Mouse (Mus musculus) forebrain, embryonic 12.5 days (tissue): ENCODE results near the gene H2-Q6. TPM values are rescaled to one million over a fixed set of nuclear protein-coding genes. Genes with fewer than 3 reads are reported as not detected.
"Not testable (repeated sequence)": the region's sequence is repeated elsewhere in the genome, so short reads cannot be mapped to it uniquely, and the experiment has no call there.

Experiments used
- ATAC-seq: fragments of 200-750 bp; cut with Nextera tagmentation; 2 replicates; pipeline ENCODE4 v1.8.0; 2017; ENCODE audit warnings: moderate TSS enrichment; ENCODE audit not compliant: low FRiP score
- H3K27ac ChIP-seq: fragments of 300-500 bp; sonication (generic); 2 replicates; pipeline ENCODE4 v1.5.1; 2016; ENCODE audit warnings: mild to moderate bottlenecking
- H3K27me3 ChIP-seq: fragments of 300-500 bp; sonication (generic); 2 replicates; pipeline ENCODE4 v1.6.1; 2016; ENCODE audit warnings: mild to moderate bottlenecking
- H3K36me3 ChIP-seq: fragments of 300-500 bp; sonication (generic); replicated peaks from 2 replicates; pipeline ENCODE4 v1.6.1; 2016; ENCODE audit warnings: mild to moderate bottlenecking
- H3K4me1 ChIP-seq: fragments of 300-500 bp; sonication (generic); 2 replicates; pipeline ENCODE4 v1.6.1; 2016
- H3K4me2 ChIP-seq: fragments of 300-500 bp; sonication (generic); 2 replicates; pipeline ENCODE4 v1.6.1; 2016; ENCODE audit warnings: mild to moderate bottlenecking, moderate library complexity
- H3K4me3 ChIP-seq: fragments of 300-500 bp; sonication (generic); replicated peaks from 2 replicates; pipeline ENCODE4 v1.5.1; 2016; ENCODE audit warnings: mild to moderate bottlenecking
- H3K9ac ChIP-seq: fragments of 300-500 bp; sonication (generic); 2 replicates; pipeline ENCODE4 v1.6.1; 2016; ENCODE audit warnings: mild to moderate bottlenecking
- H3K9me3 ChIP-seq: fragments of 300-500 bp; sonication (generic); 2 replicates; pipeline ENCODE4 v1.6.1; 2016
- WGBS: fragments of 180-500 bp; shearing (Covaris S2); methylation state at CpG from one replicate; pipeline ENCODE4 v1.1.7; 2016; 5-methylcytosine and 5-hydroxymethylcytosine counted together
- polyA plus RNA-seq: library from polyadenylated mRNA; unstranded; fragments of >200 nt; fragmentation: Nextera tagmentation; extraction: Ambion mirVana; gene quantifications from 2 replicates; pipeline ENCODE4 v1.2.1, GENCODE M21; 2016

The H2-Q6 gene
- polyA plus RNA-seq = 0.23 and 0.34 TPM in 2 replicates

DNA sequence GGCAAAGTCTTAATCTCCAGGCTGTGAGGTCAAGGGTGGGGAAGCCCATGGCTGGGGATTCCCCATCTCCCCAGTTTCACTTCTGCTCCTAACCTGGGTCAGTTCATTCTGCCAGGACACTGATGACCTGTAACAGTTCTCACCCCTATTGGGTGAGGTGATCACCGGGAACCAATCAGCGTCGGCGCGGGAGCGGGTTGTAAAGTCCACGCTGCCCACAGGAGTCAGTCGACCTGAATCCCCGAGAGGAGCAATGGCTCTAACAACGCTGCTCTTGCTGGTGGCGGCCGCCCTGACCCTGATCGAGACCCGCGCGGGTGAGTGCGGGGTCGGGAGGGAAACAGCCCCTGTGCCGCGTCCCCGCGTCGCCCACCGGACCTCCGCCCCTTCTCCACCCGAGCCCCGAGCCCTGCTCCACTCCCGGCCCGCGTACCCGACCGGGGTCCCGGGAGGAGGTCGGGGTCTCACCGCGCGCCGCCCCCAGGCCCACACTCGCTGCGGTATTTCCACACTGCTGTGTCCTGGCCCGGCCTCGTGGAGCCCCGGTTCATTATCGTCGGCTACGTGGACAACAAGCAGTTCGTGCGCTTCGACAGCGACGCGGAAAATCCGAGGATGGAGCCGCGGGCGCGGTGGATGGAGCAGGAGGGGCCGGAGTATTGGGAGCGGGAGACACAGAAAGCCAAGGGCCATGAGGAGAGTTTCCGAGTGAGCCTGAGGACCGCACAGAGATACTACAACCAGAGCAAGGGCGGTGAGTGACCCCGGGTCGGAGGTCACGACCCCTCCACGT, at the start of gene H2-Q6:
TSS of gene H2-Q6 (plus strand) at position 227 of the 793 bp plus-strand sequence.
- ATAC-seq = peak; percentile 69; the same call in 1 of the 2 replicates
- peaks cover 48% of the 10 kb centered on the region for H3K27me3 ChIP-seq
- H3K4me2 ChIP-seq = peak within 1 kb of the TSS; percentile 68
- 2% methylated on average over 57 of the region's 66 CpGs for WGBS
- peak within 1 kb of the TSS; percentile 36; the same call in 1 of the 2 replicates for H3K9ac ChIP-seq
- H3K4me1 ChIP-seq, H3K9me3 ChIP-seq, H3K27ac ChIP-seq, H3K36me3 ChIP-seq: not testable (repeated sequence)
- H3K4me3 ChIP-seq = peak within 1 kb of the TSS; percentile 38

- H3K27ac ChIP-seq = no peak within 1 kb of the TSS
Observed at GRCm38 (mm10) chr17:35379369-35379728, 45.3 kb upstream of the H2-Q6 start, which contains the start of gene H2-Q4. Gene H2-Q4 (plus strand): TSS chr17:35379617.

GRCm38 (mm10) chr17:35379729-35380451, 44.8 kb upstream of the H2-Q6 start:
- ATAC-seq = no peak; the same call in 1 of the 2 replicates
- WGBS = 2% methylated on average over 69 of the region's 70 CpGs
- peak overlapping the region; percentile 63 for H3K9ac ChIP-seq
- H3K9me3 ChIP-seq = 0 out of 2 replicates have a peak, but pooled peaks cover 5% of the 10 kb centered on the region
- H3K4me3 ChIP-seq = peak overlapping the region; percentile 60
- no peak overlapping the region for H3K27ac ChIP-seq
- H3K36me3 ChIP-seq = no peaks in the 10 kb centered on the region
- peaks cover 14% of the 10 kb centered on the region for H3K4me1 ChIP-seq
- peak overlapping the region; percentile 96 for H3K4me2 ChIP-seq
- peaks cover 17% of the 10 kb centered on the region; the same call in 1 of the 2 replicates for H3K27me3 ChIP-seq

More at GRCm38 (mm10) chr17:35379369-35379728, 45.3 kb upstream of the H2-Q6 start, which contains the start of gene H2-Q4:
- H3K36me3 ChIP-seq = no peaks in the 10 kb centered on the region
- peaks cover 14% of the 10 kb centered on the region for H3K4me1 ChIP-seq
- whole genome bisulfite sequencing = under 1% methylated on average over 16 of the region's 16 CpGs
- peak within 1 kb of the TSS; percentile 96 for H3K4me2 ChIP-seq
- H3K9me3 ChIP-seq = 0 out of 2 replicates have a peak, but pooled peaks cover 5% of the 10 kb centered on the region
- peak within 1 kb of the TSS; percentile 63 for H3K9ac ChIP-seq
- peaks cover 17% of the 10 kb centered on the region; the same call in 1 of the 2 replicates for H3K27me3 ChIP-seq
- H3K4me3 ChIP-seq = peak within 1 kb of the TSS; percentile 60
- ATAC-seq = peak; percentile 80

DNA sequence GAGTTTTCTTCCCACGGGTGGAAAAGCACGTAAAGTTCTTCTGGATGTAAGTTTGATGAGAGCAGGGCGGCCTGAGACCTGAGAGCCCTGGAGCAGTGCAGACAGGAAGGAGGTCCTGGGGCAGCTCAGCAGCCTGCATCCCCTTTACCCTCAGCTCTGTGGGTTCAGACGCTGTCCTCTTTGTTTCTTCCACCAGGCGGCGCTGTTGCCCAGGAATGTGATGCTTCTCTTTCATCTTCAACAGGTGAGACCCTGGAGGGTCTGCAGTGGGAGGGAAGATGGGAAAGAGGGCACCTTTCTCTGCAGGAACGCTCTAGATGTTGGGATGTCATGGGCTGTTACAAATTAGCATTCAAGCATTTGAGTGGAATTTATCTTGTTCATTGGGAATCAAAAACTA, 34.9 kb upstream of the H2-Q6 start:
- not testable (repeated sequence) for H3K36me3 ChIP-seq, H3K9me3 ChIP-seq, H3K9ac ChIP-seq, H3K27me3 ChIP-seq, H3K4me3 ChIP-seq, ATAC-seq, H3K27ac ChIP-seq, H3K4me2 ChIP-seq, H3K4me1 ChIP-seq
- WGBS = 5% methylated on average over 7 of the region's 7 CpGs

DNA sequence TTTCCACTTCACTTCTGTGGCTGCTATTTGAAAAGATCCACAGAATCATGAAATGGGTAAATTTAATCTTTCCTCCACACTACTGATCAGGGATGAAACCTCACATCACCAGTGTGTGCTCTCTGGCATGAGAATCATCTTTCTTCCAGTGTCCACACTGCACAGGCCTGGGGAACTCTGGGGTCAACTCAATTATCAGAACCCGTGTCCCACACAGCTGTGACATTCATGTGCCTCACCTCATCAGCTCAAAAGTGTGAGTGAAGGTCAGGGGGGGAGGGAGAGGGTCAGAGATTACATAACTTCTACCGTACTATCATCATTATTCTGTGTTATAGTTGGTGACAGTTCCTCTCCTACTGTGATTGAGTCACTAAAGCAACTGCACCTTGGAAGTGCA, 32.0 kb upstream of the H2-Q6 start:
- not testable (repeated sequence) for H3K9ac ChIP-seq, H3K4me1 ChIP-seq, H3K27ac ChIP-seq, H3K4me3 ChIP-seq, H3K36me3 ChIP-seq, ATAC-seq, H3K4me2 ChIP-seq, H3K9me3 ChIP-seq
- H3K27me3 ChIP-seq = peaks cover 14% of the 10 kb centered on the region
- 72% methylated on average over 2 of the region's 2 CpGs for WGBS

DNA sequence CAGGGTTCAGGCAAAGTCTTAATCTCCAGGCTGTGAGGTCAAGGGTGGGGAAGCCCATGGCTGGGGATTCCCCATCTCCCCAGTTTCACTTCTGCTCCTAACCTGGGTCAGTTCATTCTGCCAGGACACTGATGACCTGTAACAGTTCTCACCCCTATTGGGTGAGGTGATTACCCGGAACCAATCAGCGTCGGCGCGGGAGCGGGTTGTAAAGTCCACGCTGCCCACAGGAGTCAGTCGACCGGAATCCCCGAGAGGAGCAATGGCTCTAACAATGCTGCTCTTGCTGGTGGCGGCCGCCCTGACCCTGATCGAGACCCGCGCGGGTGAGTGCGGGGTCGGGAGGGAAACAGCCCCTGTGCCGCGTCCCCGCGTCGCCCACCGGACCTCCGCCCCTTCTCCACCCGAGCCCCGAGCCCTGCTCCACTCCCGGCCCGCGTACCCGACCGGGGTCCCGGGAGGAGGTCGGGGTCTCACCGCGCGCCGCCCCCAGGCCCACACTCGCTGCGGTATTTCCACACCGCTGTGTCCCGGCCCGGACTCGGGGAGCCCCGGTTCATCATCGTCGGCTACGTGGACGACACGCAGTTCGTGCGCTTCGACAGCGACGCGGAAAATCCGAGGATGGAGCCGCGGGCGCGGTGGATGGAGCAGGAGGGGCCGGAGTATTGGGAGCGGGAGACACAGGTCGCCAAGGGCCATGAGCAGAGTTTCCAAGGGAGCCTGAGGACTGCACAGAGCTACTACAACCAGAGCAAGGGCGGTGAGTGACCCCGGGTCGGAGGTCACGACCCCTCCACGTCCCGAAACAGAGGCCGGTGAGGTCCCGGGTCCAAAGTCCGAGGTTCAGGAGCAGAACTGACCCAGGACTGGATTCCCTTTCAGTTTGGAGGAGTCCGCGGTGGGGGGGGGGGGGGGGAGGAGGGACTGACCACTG, 30.5 kb upstream of the H2-Q6 start:
- peaks cover 14% of the 10 kb centered on the region for H3K27me3 ChIP-seq
- 2% methylated on average over 61 of the region's 75 CpGs for WGBS
- not testable (repeated sequence) for H3K9me3 ChIP-seq, H3K27ac ChIP-seq, H3K36me3 ChIP-seq, ATAC-seq, H3K4me1 ChIP-seq, H3K9ac ChIP-seq
- peak overlapping the region; percentile 49 for H3K4me2 ChIP-seq
- H3K4me3 ChIP-seq = peak overlapping the region; percentile 31

GRCm38 (mm10) chr17:35396956-35397355, 27.7 kb upstream of the H2-Q6 start:
- H3K4me3 ChIP-seq, H3K9ac ChIP-seq, H3K4me1 ChIP-seq, H3K9me3 ChIP-seq, H3K4me2 ChIP-seq, H3K27ac ChIP-seq, H3K36me3 ChIP-seq, ATAC-seq: not testable (repeated sequence)
- 85% methylated on average over 2 of the region's 2 CpGs for WGBS
- H3K27me3 ChIP-seq = peaks cover 14% of the 10 kb centered on the region

- not testable (repeated sequence) for H3K27me3 ChIP-seq, ATAC-seq, H3K4me1 ChIP-seq, H3K9ac ChIP-seq, H3K4me3 ChIP-seq, H3K9me3 ChIP-seq, H3K27ac ChIP-seq, H3K36me3 ChIP-seq, H3K4me2 ChIP-seq
- no CpG with 5 or more reads among the region's 1 CpGs for WGBS
Observed at GRCm38 (mm10) chr17:35413057-35413456, 11.6 kb upstream of the H2-Q6 start.

DNA sequence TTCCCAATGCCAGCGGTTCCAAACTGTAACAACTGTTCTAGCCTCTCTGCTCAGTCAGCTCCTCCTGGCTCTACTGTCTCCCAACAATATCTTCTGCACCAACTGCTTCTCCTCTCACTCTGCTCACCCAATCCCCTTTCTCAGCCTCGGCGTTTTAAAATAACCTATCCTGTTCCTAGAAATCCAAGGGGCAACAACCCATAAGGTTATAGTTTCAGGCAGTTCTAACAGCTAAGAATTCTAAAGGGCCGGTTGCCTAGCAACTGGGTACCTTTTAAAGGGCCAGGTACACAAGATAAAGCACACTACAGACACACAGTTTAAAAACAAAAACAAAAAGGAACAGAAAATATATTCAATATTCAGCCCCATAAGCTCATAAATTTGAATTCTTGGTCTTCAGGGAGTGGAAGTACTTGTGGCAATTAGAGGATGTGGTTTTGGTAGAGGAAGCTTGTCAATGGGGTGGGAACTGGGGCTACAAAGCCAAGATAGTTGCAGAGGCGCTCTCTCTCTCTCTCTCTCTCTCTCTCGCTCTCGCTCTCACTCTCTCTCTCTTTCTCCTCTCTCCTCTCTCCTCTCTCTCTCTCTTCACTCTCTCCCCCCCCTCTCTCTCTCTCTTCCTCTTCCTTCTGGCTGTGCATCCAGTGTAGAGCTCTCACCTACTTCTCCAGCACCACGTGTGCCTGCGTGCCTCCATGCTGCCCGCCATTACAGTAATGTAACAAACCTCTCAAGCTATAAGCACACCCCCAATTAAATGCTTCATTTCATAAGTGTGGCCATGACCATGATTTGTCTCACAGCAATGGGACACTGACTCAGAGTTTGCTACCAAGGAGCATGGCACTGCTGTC, 9.1 kb upstream of the H2-Q6 start:
- not testable (repeated sequence) for H3K27ac ChIP-seq, H3K4me2 ChIP-seq, ATAC-seq, H3K27me3 ChIP-seq, H3K36me3 ChIP-seq, H3K4me1 ChIP-seq, H3K9me3 ChIP-seq, H3K9ac ChIP-seq, H3K4me3 ChIP-seq
- 77% methylated on average over 3 of the region's 10 CpGs for WGBS

DNA sequence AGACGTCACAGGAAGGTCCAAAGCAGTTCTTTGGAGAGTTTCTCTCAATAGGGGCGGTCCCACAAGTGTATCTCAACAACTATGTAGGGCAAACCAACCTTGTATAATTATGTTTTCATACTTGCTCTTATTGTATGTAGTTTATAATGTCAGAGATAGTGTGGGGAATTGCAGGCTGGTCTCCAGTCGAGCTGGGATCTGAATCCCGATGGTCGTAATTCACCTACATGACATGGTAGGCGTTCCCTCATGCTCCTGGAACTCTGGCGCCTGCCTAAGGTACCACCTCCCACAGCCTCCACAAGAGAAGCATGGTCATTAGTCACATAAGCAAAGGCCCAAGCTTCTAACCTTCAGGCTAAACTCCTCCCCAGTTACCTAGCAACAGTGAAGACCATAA, 5.9 kb upstream of the H2-Q6 start:
- no peak for ATAC-seq
- Histone ChIP-seq H3K36me3 (no peaks in the 10 kb centered on the region), H3K4me1 (no peaks in the 10 kb centered on the region), H3K9me3 (no peaks in the 10 kb centered on the region), H3K27me3 (peaks cover 23% of the 10 kb centered on the region), H3K9ac (no peak overlapping the region), H3K4me2 (no peak overlapping the region), H3K27ac (no peak overlapping the region), H3K4me3 (no peak overlapping the region)
- WGBS = 85% methylated on average over 7 of the region's 7 CpGs

DNA sequence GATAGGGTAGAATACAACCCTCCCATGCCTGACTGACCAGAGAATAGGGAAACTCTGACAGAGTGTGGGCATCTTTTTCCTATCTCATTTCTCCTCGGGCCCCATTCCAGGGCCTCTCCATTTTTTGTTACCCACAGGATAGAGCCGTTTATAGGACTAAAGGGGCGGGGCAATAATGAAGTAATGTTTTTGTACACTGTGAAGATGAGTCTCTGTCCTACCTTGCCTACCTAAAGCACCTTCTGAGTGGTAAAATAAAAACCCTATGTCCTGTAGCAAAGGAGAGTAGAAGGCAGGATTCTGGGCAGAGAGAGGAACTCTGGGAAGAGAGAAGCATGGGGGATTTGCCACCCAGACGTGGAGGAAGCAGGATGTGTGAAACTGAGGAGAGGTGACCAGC, 5.1 kb upstream of the H2-Q6 start:
- not testable (repeated sequence) for H3K4me3 ChIP-seq, H3K36me3 ChIP-seq, ATAC-seq, H3K9ac ChIP-seq, H3K4me2 ChIP-seq, H3K27ac ChIP-seq, H3K9me3 ChIP-seq, H3K4me1 ChIP-seq
- 73% methylated on average over 4 of the region's 4 CpGs for WGBS
- H3K27me3 ChIP-seq = peaks cover 27% of the 10 kb centered on the region
